ENCODE assay signal across 1 mouse cellular context in the genomic region with DNA sequence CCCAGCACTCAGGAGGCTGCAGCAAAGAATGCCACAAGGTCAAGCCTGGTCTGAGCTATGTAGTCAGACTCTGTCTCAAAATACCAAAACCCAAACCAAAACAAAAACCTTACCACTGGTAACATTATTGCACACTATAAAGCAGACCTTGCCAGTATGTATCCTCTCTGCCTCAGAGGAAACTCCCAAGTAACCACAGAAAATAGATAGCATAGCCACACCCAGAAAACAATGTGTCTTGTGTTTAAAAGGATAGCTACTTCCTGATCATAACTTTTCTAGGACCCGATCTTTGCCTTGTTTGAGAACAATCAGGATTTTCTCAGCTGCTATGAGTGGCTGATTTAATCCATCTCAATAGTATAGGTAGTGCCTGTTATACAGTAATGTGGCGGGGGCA.
A peak's percentile ranks its signal among the peaks of the same experiment; 100 is the strongest.
TF ChIP-seq lines count a peak whose summit lies in the region.

No protein-coding gene starts in this region.

TF ChIP-seq in MEL, 35 proteins besides CTCF, POLR2A, EP300 and RAD21 (continued from another document):
- TF ChIP-seq ZNF384 (IDR thresholded peaks at IDR 0.05; ENCODE audit: low read depth, low read length) (no peak), MYB (IDR thresholded peaks at IDR 0.05; ENCODE audit: low read depth, low read length) (no peak), JUND (IDR thresholded peaks at IDR 0.05; ENCODE audit: low read depth, low read length) (no peak), HCFC1 (IDR thresholded peaks at IDR 0.05; ENCODE audit: low read depth, low read length) (0 out of 2 replicates have a peak, but pooled peaks have one; percentile 30), USF1 (IDR thresholded peaks at IDR 0.05; ENCODE audit: low read depth, low read length) (no peak), POLR2AphosphoS5 (IDR thresholded peaks at IDR 0.05; ENCODE audit: borderline replicate concordance, low read depth, low read length) (no peak), NRF1 (IDR thresholded peaks at IDR 0.05; ENCODE audit: insufficient read depth, low read depth, low read length, poor library complexity, severe bottlenecking) (no peak), MAFK (IDR thresholded peaks at IDR 0.05; ENCODE audit: borderline replicate concordance, low read depth, low read length) (peak; percentile 28; the same call in 1 of the 2 replicates), MAX (IDR thresholded peaks at IDR 0.05; ENCODE audit: low read length) (peak; percentile 68; the same call in 1 of the 2 replicates), SMC3 (IDR thresholded peaks at IDR 0.05; ENCODE audit: low read depth, low read length) (no peak), GATA1 (IDR thresholded peaks at IDR 0.05; ENCODE audit: low read depth, low read length) (peak; percentile 93), TCF12 (IDR thresholded peaks at IDR 0.05; ENCODE audit: low read depth, low read length) (no peak), USF2 (IDR thresholded peaks at IDR 0.05; ENCODE audit: borderline replicate concordance in 1 of 2, insufficient read depth in 1 of 2, low read depth in 1 of 2, low read length in 2 of 2) (no peak), GABPA (IDR thresholded peaks at IDR 0.05; ENCODE audit: low read depth, low read length) (no peak), MEF2A (IDR thresholded peaks at IDR 0.05; ENCODE audit: extremely low read depth, insufficient replicate concordance, low read depth, low read length, poor library complexity, severe bottlenecking) (no peak), MAZ (IDR thresholded peaks at IDR 0.05; ENCODE audit: low read depth, low read length) (no peak), ZC3H11A (IDR thresholded peaks at IDR 0.05; ENCODE audit: low read depth, low read length) (no peak), RCOR1 (IDR thresholded peaks at IDR 0.05; ENCODE audit: low read depth, low read length) (peak; percentile 76)
